Mouse (Mus musculus) midbrain, embryonic 10.5 days (tissue): ENCODE measurements around the gene Spdye4a. TPM values are rescaled to one million over a fixed set of nuclear protein-coding genes. Genes with fewer than 3 reads are reported as not detected.

Experiments
- DNase-seq: peaks from one replicate; pipeline ENCODE4 v3.0.0-alpha.2; 2017; ENCODE audit warnings: low spot score
- H3K27ac ChIP-seq: fragments of 300-500 bp; sonication (generic); replicated peaks from 2 replicates; pipeline ENCODE4 v1.5.1; 2016; ENCODE audit warnings: mild to moderate bottlenecking
- H3K27me3 ChIP-seq: fragments of 300-500 bp; sonication (generic); 2 replicates; pipeline ENCODE4 v1.6.1; 2016; ENCODE audit warnings: low read depth, mild to moderate bottlenecking; ENCODE audit not compliant: poor library complexity, severe bottlenecking
- H3K36me3 ChIP-seq: fragments of 300-500 bp; sonication (generic); 2 replicates; pipeline ENCODE4 v1.6.1; 2016; ENCODE audit warnings: mild to moderate bottlenecking, moderate library complexity
- H3K4me1 ChIP-seq: fragments of 300-500 bp; sonication (generic); 2 replicates; pipeline ENCODE4 v1.6.1; 2016
- H3K4me3 ChIP-seq: fragments of 300-500 bp; sonication (generic); 2 replicates; pipeline ENCODE4 v1.5.1; 2016; ENCODE audit warnings: mild to moderate bottlenecking, moderate library complexity
- H3K9me3 ChIP-seq: fragments of 300-500 bp; sonication (generic); replicated peaks from 2 replicates; pipeline ENCODE4 v1.6.1; 2016; ENCODE audit warnings: mild to moderate bottlenecking
- WGBS: fragments of 180-500 bp; shearing (Covaris S2); methylation state at CpG from one replicate; pipeline ENCODE4 v1.1.7; 2016; 5-methylcytosine and 5-hydroxymethylcytosine counted together
- polyA plus RNA-seq: library from polyadenylated mRNA; unstranded; fragments of >200 nt; fragmentation: Nextera tagmentation; extraction: Ambion mirVana; gene quantifications from 2 replicates; pipeline ENCODE4 v1.2.1, GENCODE M21; 2016

The Spdye4a gene
- not detected in 2 replicates for polyA plus RNA-seq

DNA sequence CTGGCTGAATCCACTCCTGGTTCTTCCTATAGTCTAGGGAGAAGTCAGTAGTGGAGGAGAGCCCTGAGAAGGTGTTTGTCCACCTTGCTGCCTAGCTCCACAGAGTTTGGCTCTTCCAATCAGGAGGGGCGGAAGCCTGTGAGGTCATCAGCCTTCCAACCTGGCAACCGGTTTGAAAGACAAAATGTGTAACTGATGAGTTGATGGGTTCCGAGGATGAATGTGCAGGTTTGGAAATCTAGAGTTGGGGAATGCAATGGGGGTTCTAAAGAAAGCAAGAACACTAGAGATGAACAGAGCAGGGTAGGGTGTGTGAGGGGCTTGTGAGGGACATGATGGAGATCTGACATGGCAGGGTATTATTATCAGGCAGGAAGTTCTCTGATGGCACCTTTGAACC lies at the start of gene Spdye4a:
TSS of gene Spdye4a (minus strand) at position 101 of the 400 bp plus-strand sequence.
- Histone ChIP-seq H3K27ac (no peak within 1 kb of the TSS), H3K9me3 (peaks cover 19% of the 10 kb centered on the region; the same call in 1 of the 2 replicates), H3K27me3 (no peaks in the 10 kb centered on the region), H3K36me3 (no peaks in the 10 kb centered on the region), H3K4me3 (no peak within 1 kb of the TSS), H3K4me1 (no peaks in the 10 kb centered on the region)
- DNase-seq: no peak
- 89% methylated on average over 3 of the region's 3 CpGs for WGBS

DNA sequence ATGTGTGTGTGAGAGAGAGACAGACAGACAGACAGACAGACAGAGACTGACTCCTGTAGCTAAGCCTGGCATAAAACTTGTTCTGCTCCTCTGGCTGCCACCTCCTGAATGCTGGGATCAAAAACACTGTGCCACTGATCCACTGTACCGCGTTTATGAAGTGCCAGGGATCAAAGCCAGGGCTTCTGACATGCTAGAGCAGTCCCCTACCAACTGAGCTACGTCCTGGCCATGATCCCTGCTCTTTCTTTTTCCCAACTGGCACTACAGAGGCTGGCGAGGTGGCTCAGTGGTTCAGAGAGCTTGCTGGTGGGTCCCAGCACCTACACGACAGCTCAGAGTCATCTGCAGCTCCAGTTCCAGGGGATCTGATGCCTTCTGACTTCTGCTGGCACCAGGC lies 49.1 kb upstream of the Spdye4a start:
- Histone ChIP-seq H3K4me1 (peaks cover 12% of the 10 kb centered on the region), H3K27ac (no peak overlapping the region), H3K36me3 (no peaks in the 10 kb centered on the region), H3K27me3 (peaks cover 17% of the 10 kb centered on the region), H3K4me3 (no peak overlapping the region), H3K9me3 (no peaks in the 10 kb centered on the region)
- WGBS: 61% methylated on average over 5 of the region's 5 CpGs
- no peak for DNase-seq

DNA sequence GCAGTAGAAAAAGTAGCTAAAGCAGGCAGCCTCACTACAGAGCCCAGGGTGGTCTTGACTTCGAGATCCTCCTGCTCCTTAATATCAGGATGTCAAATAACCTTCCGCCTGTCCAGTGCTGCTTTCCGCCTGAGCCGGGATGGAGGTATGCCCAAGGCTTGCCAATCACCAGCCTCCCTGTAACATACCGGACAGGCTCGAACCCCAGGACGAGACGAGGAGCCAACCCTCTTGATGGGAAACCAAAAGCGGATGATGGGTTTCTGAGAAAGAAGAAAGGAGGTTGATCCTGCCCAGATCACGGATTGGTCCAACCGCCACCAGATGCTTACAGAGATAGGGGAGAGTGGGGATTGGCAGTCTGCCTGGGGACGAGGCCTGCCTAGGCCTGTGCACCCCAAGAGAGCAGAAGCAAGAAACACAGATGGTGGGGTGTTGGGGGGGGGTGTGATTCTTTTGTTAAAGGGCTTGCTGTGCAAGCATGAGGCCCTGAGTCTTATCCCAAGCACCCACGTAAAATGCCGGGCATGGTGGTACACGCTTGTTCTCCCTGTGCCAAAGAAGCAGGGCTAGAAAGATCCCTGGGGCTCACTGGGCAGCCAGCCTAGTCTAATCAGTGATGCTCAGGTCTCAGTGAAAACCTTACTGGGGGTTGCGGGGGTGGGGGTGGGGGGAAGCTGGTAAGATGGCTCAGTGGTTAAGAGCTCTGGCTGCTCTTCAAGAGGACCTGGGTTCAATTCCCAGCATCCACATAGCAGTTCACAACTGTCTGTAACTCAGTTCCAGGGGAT lies 46.0 kb upstream of the Spdye4a start:
- Histone ChIP-seq H3K27ac (no peak overlapping the region), H3K27me3 (peaks cover 12% of the 10 kb centered on the region), H3K4me1 (peaks cover 29% of the 10 kb centered on the region), H3K4me3 (no peak overlapping the region), H3K36me3 (no peaks in the 10 kb centered on the region), H3K9me3 (no peaks in the 10 kb centered on the region)
- DNase-seq: no peak
- 89% methylated on average over 16 of the region's 16 CpGs for WGBS

DNA sequence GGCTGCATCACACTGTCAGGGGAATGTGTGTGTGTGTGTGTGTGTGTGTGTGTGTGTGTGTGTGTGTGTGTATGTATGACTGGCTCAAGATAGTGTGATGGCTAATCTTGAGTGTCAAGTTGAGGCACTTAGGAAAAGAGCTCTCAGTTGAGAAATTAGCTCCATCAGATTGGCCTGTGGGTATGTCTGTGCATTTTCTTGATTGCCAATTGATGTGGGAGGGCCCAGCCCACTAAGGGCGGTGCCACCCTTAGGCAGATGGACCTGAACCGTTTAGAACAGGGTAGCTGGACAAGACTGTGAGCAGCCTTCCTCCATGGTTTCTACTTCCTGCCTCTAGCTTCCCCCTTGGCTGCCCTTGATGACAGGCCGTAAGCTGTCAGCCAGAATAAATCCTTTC lies 45.4 kb upstream of the Spdye4a start:
- Histone ChIP-seq H3K27ac (no peak overlapping the region), H3K4me3 (no peak overlapping the region), H3K36me3 (no peaks in the 10 kb centered on the region), H3K4me1 (peaks cover 29% of the 10 kb centered on the region), H3K9me3 (no peaks in the 10 kb centered on the region), H3K27me3 (peaks cover 12% of the 10 kb centered on the region)
- no peak for DNase-seq
- WGBS: 82% methylated on average over 3 of the region's 3 CpGs

DNA sequence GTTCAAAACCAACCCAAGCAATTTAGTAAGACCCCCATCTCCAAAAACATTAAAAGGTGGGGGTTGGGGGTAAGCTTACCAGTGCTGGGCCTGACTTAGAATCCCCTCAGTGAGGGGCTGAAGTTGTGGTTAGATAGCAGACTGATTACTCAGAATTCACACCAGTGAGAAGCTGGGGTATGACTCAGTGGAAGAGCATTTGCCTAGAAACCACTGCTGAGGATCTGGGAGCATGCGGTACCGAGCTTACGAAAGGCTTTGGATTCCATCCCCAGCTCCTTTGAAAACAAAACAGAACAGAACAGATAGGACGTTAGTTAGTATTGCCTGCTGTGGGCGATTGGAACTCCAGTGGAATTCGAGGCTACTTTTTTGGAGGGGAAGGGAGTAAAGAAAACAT lies 45.0 kb upstream of the Spdye4a start:
- H3K27me3 ChIP-seq: peaks cover 12% of the 10 kb centered on the region
- H3K9me3 ChIP-seq: no peaks in the 10 kb centered on the region
- WGBS: 90% methylated on average over 6 of the region's 6 CpGs
- DNase-seq: no peak
- H3K4me1 ChIP-seq: peaks cover 29% of the 10 kb centered on the region
- H3K27ac ChIP-seq: no peak overlapping the region
- no peak overlapping the region for H3K4me3 ChIP-seq
- H3K36me3 ChIP-seq: no peaks in the 10 kb centered on the region

DNA sequence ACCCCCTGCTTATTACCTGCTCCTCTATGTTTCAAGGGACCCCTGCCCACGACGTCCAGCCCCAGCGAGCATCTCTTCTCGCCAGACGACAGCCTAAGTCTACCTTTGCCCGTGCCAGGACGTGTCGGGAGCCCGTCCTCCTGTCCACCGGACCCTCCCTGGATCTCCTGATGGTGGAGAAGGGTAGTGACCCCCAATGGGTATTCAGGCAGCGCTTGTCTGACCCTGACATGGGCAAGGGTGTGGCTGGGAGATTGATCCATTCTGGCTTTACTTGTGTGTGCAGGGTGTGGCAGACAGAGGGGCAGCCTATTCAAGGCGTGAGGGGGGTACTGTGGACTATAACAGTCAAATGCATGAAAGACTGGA lies 43.4 kb upstream of the Spdye4a start:
- H3K9me3 ChIP-seq: no peaks in the 10 kb centered on the region
- peaks cover 29% of the 10 kb centered on the region for H3K4me1 ChIP-seq
- 5% methylated on average over 12 of the region's 12 CpGs for WGBS
- H3K27me3 ChIP-seq: no peaks in the 10 kb centered on the region
- no peak for DNase-seq
- H3K27ac ChIP-seq: peak overlapping the region; percentile 97
- peak overlapping the region; percentile 90 for H3K4me3 ChIP-seq
- H3K36me3 ChIP-seq: no peaks in the 10 kb centered on the region

DNA sequence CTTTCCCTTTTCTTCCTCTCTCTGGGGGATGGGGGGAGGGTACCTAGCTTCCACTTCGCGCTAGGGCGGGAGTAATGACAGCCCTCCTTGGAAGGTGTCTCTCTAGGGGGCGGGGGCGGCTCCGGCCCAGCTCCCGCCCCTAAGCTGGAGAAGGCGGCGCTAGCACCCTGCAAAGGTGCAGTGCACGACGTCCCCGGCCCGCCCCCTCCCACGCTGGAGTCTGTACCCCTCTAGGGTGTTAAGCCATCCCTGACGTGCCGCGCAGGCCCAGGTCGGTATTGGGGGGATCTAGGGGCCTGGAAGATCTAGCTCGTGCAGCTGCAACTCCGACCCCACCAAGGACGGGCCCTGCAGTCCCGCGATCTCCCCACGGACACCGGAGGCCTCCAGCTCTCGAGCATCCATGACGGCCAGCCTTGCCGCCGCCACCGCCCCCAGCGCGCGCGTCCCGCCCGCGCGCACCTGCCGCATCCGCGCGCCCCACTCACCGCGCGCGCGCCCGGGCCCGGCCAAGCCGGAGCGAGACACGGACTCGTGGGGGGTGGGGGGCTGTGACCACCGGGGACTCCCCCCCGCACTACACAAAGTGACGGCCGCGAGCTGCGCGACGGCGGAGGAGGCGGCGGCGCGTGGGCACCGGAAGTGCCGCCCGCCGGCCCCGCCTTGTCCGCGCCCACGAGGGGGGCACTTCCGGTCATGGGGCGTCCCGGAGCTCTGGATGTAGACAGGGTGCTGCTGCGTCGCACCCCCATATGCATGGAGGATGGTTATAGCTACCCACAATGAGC lies 42.9 kb upstream of the Spdye4a start, which contains the start of gene Zfp316:
TSS of gene Zfp316 (minus strand) at position 660 of the 788 bp plus-strand sequence.
- Histone ChIP-seq H3K4me1 (peaks cover 29% of the 10 kb centered on the region), H3K27ac (peak within 1 kb of the TSS; percentile 97), H3K27me3 (no peaks in the 10 kb centered on the region), H3K4me3 (peak within 1 kb of the TSS; percentile 90), H3K36me3 (peaks cover 5% of the 10 kb centered on the region), H3K9me3 (no peaks in the 10 kb centered on the region)
- WGBS: under 1% methylated on average over 70 of the region's 79 CpGs
- peak; percentile 71 for DNase-seq

DNA sequence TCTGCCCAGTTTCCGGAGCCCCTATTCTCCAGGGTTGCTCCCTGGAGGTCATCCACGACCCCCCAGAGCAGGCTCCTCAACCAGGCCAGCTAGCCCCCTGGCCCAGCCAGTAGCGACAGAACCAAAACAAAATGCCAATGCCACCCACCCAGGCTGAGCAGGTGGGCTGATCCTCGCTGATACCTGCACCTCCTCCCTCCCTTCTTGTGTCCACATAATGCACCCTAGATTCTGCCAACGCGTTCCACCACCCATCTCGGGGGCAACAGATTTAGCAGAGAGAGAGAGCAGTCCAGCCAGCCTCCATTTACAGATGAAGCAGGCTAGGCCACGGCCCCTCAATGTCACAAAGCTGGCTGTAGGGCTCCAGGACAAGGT lies 42.3 kb upstream of the Spdye4a start:
- Histone ChIP-seq H3K27ac (peak overlapping the region; percentile 97), H3K9me3 (no peaks in the 10 kb centered on the region), H3K4me3 (peak overlapping the region; percentile 90), H3K27me3 (no peaks in the 10 kb centered on the region), H3K36me3 (peaks cover 11% of the 10 kb centered on the region), H3K4me1 (peaks cover 29% of the 10 kb centered on the region)
- WGBS: 27% methylated on average over 8 of the region's 8 CpGs
- no peak for DNase-seq

DNA sequence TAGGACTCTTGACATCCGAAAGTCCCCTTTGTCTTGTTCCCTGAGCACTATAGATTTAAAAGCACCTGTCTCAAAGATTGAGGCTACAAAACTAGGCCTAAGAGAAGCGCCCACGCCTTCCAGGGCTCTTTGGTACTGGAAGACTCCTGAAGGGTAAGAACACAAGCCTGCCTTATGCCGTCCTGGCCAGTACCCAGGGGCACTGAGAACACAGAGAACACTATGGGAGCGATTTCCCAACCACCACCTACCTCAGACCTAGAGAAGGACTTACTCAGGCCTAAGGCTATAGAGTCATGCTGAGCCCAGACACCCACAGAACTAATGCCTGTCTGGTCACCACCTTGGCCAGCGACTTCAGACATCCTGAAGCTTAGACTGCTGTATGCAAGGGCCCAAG lies 40.1 kb upstream of the Spdye4a start:
- Histone ChIP-seq H3K4me3 (no peak overlapping the region), H3K27ac (no peak overlapping the region), H3K9me3 (no peaks in the 10 kb centered on the region), H3K36me3 (peaks cover 33% of the 10 kb centered on the region), H3K4me1 (peaks cover 29% of the 10 kb centered on the region), H3K27me3 (no peaks in the 10 kb centered on the region)
- WGBS: 80% methylated on average over 6 of the region's 6 CpGs
- DNase-seq: no peak

DNA sequence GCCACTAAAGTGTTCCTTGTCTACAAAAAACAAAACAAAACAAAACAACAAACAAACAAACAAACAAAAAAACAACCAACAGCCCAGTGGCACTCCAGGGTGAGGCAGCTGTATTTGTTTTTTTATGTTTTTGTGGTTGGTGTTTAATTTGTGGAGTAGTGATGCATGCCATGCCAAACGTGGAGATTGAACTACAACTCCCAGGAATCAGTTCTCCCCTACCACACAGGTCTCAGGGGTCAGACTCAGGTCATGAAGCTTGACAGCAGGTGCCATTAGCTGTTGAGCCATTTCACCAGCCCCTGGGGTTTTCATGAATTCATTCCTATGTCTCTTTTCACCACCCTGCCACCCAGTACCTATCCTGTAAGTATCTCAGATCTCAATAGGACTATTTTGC lies 38.7 kb upstream of the Spdye4a start:
- 62% methylated on average over 1 of the region's 1 CpGs for WGBS
- Histone ChIP-seq H3K36me3 (peaks cover 47% of the 10 kb centered on the region), H3K27ac (no peak overlapping the region), H3K27me3 (no peaks in the 10 kb centered on the region), H3K9me3 (no peaks in the 10 kb centered on the region), H3K4me3 (no peak overlapping the region), H3K4me1 (peaks cover 20% of the 10 kb centered on the region)
- DNase-seq: no peak

DNA sequence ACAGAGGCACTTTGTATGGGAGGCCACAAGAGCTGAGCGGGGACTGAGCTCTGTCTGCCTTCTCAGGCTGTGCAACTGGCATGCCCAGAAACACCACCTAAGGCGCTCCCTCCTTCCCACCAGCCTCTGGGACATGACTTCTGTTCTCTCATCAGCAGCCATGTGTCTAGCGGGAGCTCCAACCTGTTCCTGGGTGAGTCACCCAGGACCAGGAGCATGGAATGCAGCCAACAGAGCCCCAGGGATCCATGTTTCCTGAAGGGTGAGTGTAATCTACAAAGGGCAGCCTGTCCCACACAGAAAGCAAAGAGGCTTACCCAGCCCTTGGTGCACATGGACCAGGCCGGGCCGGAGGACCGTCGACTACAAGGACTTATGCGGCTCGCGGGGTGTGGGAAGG lies 38.0 kb upstream of the Spdye4a start:
- H3K9me3 ChIP-seq: no peaks in the 10 kb centered on the region
- no peak for DNase-seq
- peaks cover 54% of the 10 kb centered on the region for H3K36me3 ChIP-seq
- peaks cover 15% of the 10 kb centered on the region for H3K4me1 ChIP-seq
- WGBS: 94% methylated on average over 10 of the region's 10 CpGs
- no peak overlapping the region for H3K4me3 ChIP-seq
- no peak overlapping the region for H3K27ac ChIP-seq
- H3K27me3 ChIP-seq: no peaks in the 10 kb centered on the region

DNA sequence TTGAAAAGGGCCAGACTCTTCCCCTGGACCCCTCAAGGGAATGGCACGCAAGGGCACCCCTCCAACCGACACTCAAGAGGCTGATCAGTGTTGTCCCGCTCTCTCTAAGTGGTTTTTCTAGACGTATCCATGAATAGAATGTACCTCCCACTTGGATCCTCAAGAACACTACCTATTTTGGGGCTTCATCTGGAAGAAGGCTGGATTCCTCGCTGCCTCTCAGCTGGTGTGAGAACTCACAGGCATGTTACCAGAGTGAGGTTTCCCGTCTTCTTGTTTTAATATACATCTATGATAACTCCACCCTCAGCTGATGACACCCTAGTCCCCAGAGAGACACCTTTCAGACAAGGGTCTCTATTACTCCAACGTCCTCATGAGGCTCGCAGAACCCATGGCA lies 34.9 kb upstream of the Spdye4a start:
- DNase-seq: no peak
- no peaks in the 10 kb centered on the region for H3K9me3 ChIP-seq
- H3K4me1 ChIP-seq: no peaks in the 10 kb centered on the region
- H3K36me3 ChIP-seq: peaks cover 84% of the 10 kb centered on the region
- H3K4me3 ChIP-seq: no peak overlapping the region
- 96% methylated on average over 8 of the region's 8 CpGs for WGBS
- peaks cover 27% of the 10 kb centered on the region for H3K27me3 ChIP-seq
- no peak overlapping the region for H3K27ac ChIP-seq

DNA sequence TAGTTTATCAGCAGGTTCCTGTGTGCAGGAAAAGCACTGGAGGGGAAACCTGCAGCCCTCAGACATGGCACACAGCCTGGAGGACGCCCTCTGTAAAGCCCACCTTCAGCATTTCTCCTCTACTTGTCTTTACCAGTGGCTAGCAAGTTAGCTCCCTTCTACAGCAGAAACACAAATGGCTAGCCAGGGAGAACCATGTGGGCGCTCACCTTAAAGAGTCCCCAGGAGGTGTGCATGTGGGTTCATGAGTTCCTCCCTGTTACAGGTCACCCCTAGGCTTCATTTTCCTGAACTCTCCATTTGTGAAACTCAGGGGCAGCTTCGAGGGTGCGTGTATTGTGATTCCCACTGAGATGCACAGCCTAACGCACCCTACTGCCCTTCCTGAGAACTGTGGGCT lies 29.1 kb upstream of the Spdye4a start:
- WGBS: 69% methylated on average over 5 of the region's 5 CpGs
- Histone ChIP-seq H3K9me3 (no peaks in the 10 kb centered on the region), H3K4me1 (peaks cover 30% of the 10 kb centered on the region), H3K27ac (no peak overlapping the region), H3K36me3 (peaks cover 89% of the 10 kb centered on the region), H3K27me3 (peaks cover 86% of the 10 kb centered on the region), H3K4me3 (no peak overlapping the region)
- no peak for DNase-seq
